Mouse (Mus musculus) left cerebral cortex, adult 2 months (tissue): ENCODE measurements around the gene Timm29. TPM values are rescaled to one million over a fixed set of nuclear protein-coding genes. Genes with fewer than 3 reads are reported as not detected.

Experiments used
- DNase-seq, 2 experiments: peaks; one replicate each; pipeline ENCODE4 v3.0.0; 2021 to 2022; ENCODE audit warnings: low spot score in 2 of 2, mixed read lengths in 1 of 2; ENCODE audit errors: extremely low spot score in 1 of 2
- H3K27ac ChIP-seq: fragments of 200-600 bp; 2 replicates; pipeline ENCODE4 v1.8.1; 2022
- H3K4me3 ChIP-seq: fragments of 200-600 bp; 2 replicates; pipeline ENCODE4 v1.8.1; 2022
- CTCF ChIP-seq: fragments of 200-600 bp; IDR thresholded peaks from 2 replicates; pipeline ENCODE4 v1.8.1; 2022; ENCODE audit warnings: antibody characterized with exemption, mild to moderate bottlenecking, moderate library complexity
- intact Hi-C: fragments of 180-260 bp; cut with DNase I; formaldehyde crosslinking; loops from one replicate; pipeline ENCODE4 v1.15.1; 2025
- long read RNA-seq, 2 experiments: library from polyadenylated mRNA; stranded (forward); transcript quantifications; one replicate each; pipeline ENCODE4 v2.0.0; 2021; ENCODE audit warnings: borderline mapping rate in 2 of 2
- total RNA-seq, 2 experiments: library from RNA; stranded (reverse); gene quantifications; 2 replicates each; pipeline ENCODE4 v1.2.3; 2021

The Timm29 gene
- 10 to 100 TPM; 52.3 to 53.2 TPM for total RNA-seq
- long read RNA-seq, experiment 1, transcript Timm29-201 (2 exons, 3,170 nt): major isoform, 106 of 114 reads
- long read RNA-seq, experiment 1, partial matches to known transcripts: 0 of 114 reads
- long read RNA-seq, experiment 1, other reads (novel, unspliced or antisense): 8 of 114 reads
- long read RNA-seq, experiment 2, transcript Timm29-201 (2 exons, 3,170 nt): major isoform, 98 of 105 reads
- long read RNA-seq, experiment 2, partial matches to known transcripts: 0 of 105 reads
- long read RNA-seq, experiment 2, other reads (novel, unspliced or antisense): 7 of 105 reads

DNA sequence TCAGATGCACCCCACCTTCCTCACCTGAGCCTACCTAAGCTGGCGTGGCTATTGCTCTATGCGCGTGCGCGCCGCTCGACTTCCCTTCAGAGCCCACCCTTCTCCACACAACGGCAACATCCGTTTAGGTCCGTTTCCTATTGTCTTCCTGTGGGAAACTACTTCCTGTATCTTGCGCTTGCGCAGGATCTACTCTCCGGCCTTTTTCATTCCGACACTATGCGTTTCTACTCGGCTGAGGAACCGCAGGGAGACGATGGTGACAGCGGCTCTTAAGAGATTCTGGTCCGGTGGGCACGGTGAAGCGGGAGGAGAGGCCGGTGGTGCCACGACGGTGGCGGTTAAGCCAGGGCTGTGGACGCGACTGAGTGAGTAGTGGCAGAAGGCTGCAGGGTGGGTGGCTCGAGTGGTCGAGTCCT lies at the start of gene Timm29, which contains the start of gene Yipf2:
TSS of gene Timm29 (plus strand) at position 20 of the 419 bp plus-strand sequence.
TSS of gene Yipf2 (minus strand) at position 126 of the 419 bp plus-strand sequence.
- intact Hi-C loops: loop anchor here (5.0 kb wide), 1 partner anchor 45 kb away; the partner anchor contains the start of gene Carm1
- DNase-seq: peak; percentile 89 to 90
- no peak for TF ChIP-seq CTCF
- Histone ChIP-seq H3K27ac (peak within 1 kb of the TSS; percentile 96), H3K4me3 (peak within 1 kb of the TSS; percentile 95)

DNA sequence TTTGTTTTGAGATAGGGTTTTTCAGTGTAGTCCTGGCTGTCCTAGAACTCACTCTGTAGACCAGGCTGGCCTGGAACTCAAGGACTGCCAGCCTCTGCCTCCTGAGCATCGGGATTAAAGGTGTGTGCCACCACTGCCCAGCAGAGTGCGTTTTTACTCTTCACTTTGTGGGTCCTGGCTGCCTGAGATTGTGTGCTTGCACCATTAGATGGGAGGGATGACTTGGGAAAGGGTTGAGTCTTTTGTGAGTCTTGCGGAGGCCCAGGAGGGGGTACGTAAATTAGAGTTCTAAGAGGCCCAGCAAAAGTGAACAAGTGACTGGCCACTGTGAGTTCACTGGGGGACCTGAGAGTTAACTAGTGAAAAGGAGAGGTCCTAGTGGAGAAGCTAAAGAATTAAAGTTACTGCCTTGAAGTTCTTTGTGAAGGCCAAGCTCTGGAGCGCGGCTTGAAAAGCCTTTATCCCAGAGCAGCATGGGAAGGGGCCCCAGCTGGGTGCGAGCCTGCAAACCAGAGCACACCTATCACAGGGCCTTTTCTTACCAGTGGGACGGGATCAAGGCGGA lies 47.1 kb upstream of the Timm29 start:
- DNase-seq: no peak
- Histone ChIP-seq H3K4me3 (peak overlapping the region; percentile 57), H3K27ac (peak overlapping the region; percentile 58)
- intact Hi-C loops: loop anchor here (5.0 kb wide), 1 partner anchor 47 kb away; the partner anchor contains the start of genes Timm29 and Yipf2
- TF ChIP-seq CTCF: no peak

DNA sequence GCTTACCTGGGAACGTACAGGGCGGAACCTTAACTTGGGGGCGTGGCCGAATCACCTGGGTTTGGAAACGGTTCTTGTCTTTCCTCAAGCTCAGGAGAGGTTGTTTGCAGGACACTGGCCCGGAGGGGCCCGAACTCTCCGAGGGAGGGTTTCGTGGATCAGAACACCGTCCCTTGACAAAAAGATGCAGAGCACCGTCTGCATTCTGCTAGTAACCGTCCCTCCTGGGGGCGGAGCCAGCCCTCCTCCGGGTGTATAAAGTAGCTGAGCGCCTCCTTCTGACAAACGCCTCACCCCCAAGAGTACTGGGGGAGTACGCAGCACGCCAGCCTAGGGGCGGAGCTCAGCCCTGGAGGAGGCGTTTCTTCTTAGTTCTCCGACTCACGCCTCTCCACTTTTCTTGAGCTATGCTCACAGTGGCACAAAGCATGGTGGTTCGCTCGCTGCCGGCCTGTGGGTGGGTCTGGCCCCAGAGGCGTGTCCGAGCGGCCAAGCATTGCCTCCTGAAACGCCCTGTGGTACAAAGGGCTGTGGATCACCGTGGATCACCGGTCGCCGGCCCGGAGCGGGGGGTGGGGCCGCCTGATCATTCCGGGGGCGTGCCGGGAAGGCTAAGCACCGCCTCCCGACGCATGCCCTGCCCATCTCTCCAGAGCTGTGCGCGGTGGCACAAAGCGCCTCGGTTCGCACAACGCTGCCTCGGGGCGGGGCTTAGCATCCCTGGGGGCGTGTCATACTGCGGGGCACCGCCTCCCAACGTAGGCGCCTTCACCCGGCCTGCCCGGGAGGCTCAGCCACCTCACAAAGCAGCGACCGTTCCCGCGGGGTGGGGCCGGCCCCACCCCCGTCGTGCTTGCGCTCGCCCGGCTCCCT lies 46.4 kb upstream of the Timm29 start:
- intact Hi-C loops: loop anchor here (2.0 to 5.0 kb wide), 3 partner anchors 35 to 179 kb away; partner anchors contain the start of genes Ilf3, Timm29, Tmed1 and Yipf2
- Histone ChIP-seq H3K27ac (peak overlapping the region; percentile 58), H3K4me3 (peak overlapping the region; percentile 57)
- no peak for TF ChIP-seq CTCF
- DNase-seq: peak; percentile 99 to 100

DNA sequence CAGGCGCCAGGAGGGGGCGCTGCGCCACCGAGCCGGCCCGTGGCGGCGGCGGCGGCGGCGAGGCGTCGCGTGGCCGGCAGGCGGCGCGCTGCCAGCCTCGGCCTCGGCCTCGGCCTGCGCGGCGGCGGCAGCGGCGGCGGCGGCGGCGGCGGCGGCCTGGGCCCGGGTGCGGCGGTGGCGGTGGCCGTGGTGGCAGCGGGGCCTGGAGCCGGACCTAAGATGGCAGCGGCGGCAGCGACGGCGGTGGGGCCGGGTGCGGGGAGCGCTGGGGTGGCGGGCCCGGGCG lies 45.8 kb upstream of the Timm29 start, which contains the start of gene Carm1:
TSS of gene Carm1 (plus strand) at position 106 of the 286 bp plus-strand sequence.
- Histone ChIP-seq H3K27ac (peak within 1 kb of the TSS; percentile 93), H3K4me3 (peak within 1 kb of the TSS; percentile 69)
- peak in 1 of 2 experiments; percentile 73 for DNase-seq
- peak; percentile 54 for TF ChIP-seq CTCF
- intact Hi-C loops: loop anchor here (2.0 to 5.0 kb wide), 3 partner anchors 36 to 180 kb away; partner anchors contain the start of genes Ilf3, Timm29, Tmed1 and Yipf2

DNA sequence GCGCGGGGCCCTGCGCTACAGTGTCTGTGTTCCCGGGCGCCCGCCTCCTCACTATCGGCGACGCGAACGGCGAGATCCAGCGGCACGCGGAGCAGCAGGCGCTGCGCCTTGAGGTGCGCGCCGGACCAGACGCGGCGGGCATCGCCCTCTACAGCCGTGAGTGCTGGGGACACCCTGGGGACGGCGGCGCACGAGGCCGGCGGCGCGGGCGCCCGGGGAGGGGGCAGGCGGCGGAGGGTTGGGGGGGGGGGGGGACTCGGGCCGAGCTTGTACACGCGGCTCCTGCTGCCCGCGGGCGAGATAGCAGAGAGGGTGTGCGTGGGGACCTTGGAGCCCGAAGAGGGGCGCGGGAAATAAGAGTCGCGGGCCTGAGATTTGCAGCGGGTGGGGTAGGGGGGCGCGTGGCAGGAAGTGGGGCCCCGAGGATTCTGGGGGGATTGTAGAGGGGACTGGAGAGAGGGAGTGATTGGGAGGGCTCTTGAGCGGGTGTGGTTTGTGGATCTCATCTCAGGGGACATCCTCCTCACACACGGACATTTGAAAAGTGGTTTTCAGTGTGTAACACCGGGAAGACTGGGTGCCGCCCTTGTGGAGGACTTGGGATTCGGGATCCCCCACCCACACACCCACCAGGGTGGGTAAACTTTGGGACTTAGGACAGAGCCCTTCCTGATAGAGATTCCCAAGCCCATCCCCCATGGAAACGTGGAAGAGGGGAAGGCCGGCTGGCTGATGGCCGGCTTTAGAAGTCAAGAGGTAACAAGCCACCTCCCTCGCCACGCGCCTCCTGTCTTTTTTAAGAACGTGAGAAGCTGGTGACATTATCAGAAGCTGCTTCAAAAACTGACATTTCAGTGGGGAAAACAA lies 45.2 kb upstream of the Timm29 start:
- TF ChIP-seq CTCF: no peak; the same call in 1 of the 2 replicates
- DNase-seq: peak; percentile 36 to 67
- Histone ChIP-seq H3K27ac (peak overlapping the region; percentile 93), H3K4me3 (peak overlapping the region; percentile 69)
- intact Hi-C loops: loop anchor here (2.0 to 5.0 kb wide), 3 partner anchors 37 to 181 kb away; partner anchors contain the start of genes Ilf3, Timm29, Tmed1 and Yipf2

DNA sequence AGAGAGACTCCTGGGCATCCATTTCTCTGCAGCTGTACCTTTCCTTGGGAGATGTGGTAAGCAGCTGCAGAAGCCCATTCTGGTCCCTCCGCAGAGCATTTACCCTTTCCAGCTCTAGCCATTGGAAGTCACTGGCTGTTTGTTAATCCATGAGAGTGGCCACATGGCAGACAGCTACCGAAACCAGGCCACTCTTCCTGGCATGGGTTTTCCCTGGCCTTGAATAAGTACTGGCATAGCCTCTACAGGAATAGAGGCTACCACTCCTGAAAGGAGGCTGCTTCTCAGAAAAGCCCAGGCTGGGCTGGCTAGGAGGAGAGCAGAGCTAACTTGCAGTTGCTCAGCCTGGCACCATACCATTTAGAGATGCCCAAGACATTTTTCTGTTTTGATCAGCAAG lies 41.5 kb upstream of the Timm29 start:
- Histone ChIP-seq H3K27ac (no peak overlapping the region), H3K4me3 (no peak overlapping the region)
- no peak for TF ChIP-seq CTCF
- intact Hi-C loops: no loop called here
- no peak for DNase-seq

DNA sequence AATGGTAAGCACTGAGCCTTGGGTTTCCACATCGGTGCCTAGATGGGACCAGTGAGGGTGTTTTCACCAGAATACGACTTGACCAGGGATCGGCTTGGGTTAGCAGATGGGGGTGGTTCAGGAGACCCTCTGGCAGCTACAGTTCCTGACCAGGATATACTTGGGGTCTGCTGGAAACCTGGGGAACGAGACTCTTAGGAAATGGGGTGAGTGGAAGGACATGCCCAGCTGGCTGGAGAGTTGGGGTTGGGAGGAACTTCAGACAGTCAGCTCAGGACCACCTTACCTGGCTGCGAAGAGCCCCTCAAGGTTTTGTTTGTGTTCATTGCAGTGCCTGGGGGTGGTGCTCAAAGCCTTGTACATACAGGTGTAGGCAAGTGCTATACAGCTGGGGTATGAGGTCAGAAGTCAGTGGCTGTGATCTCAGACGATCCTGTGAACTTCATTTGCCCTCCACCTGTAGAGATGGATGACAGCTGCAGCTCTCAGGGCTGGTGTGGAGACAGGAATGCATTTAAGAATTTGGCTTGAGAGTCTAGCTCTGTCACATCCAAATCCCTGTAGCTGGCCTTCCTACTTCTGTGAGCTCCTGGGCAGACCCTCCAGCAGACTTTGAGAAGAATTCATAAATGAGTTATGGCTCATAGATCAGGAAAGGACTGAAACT lies 38.8 kb upstream of the Timm29 start:
- intact Hi-C loops: no loop called here
- H3K4me3 ChIP-seq: no peak overlapping the region
- no peak for TF ChIP-seq CTCF
- no peak overlapping the region for H3K27ac ChIP-seq
- no peak for DNase-seq

DNA sequence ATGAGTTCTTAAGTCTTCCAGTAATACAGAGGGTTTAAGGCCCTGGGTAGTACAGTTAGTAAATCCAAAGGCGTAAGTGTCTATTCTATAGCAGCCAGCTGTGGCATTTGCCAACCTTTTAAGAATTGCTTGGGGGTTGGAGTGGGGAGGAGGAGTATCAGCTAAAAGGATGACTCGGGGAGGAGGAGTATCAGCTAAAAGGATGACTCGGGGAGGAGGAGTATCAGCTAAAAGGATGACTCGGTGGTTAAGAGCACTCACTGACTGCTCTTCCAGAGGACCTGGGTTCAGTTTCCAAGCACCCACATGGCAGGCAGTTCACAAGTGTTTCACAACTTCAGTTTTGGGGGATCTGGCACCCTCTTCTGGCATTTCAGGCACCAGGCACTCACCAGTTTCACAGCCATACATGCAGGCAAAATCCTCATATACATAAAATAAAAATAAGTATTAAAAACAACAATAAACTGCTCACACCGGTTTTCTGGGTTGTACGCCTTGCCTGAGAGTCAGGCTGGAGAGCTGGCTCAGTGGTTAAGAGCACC lies 37.3 kb upstream of the Timm29 start:
- TF ChIP-seq CTCF: no peak; the same call in 1 of the 2 replicates
- Histone ChIP-seq H3K4me3 (no peak overlapping the region), H3K27ac (no peak overlapping the region)
- intact Hi-C loops: no loop called here
- no peak for DNase-seq

DNA sequence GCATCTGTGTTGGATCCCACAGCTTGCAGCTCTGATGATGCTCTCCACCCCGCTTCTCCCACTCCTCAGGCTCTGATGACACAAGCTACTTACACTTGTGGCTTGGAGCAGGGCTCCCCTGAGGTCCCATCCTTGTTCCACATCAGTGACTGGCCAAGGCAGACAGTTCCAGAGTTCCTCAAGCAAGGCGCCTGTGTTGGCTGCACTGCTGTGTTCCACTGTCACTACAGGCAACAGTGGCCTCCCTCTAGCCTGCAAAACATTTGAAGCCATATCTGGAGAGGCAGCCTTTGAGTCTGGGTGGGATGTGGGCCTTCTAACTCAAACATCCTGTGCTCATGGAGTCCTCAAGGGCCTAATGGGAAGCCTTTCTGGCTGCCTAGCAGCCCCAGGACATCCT lies 35.5 kb upstream of the Timm29 start:
- no peak overlapping the region for H3K4me3 ChIP-seq
- TF ChIP-seq CTCF: no peak
- no peak overlapping the region for H3K27ac ChIP-seq
- intact Hi-C loops: no loop called here
- DNase-seq: no peak

DNA sequence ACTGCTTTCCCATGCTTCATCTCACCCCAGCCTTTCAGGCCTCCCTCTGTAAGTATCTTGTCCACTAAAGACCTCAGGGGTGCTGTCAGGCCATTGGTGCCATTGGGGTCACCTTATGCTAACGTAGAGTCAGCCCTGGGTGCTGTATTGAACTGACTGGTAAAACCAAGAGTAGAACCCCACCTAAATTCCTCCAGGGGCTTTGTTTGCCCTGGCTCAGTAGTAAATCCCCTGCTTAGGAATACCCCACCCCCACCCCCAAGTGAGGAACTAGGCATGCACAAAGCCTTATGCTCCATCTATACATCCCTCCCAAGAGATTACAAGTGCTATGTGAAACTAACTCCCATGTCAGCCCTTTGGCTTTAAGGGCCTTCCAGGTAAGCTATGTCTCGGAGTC lies 35.0 kb upstream of the Timm29 start:
- no peak for DNase-seq
- Histone ChIP-seq H3K27ac (no peak overlapping the region), H3K4me3 (no peak overlapping the region)
- intact Hi-C loops: no loop called here
- TF ChIP-seq CTCF: no peak
